Mouse (Mus musculus) midbrain, embryonic 15.5 days (tissue): ENCODE results near the gene Terb2. TPM values are rescaled to one million over a fixed set of nuclear protein-coding genes. Genes with fewer than 3 reads are reported as not detected.

Experiments
- ATAC-seq: fragments of 200-750 bp; cut with Nextera tagmentation; replicated peaks from 2 replicates; pipeline ENCODE4 v1.8.0; 2017; ENCODE audit warnings: moderate TSS enrichment
- H3K27ac ChIP-seq: fragments of 300-500 bp; sonication (generic); 2 replicates; pipeline ENCODE4 v1.5.1; 2015; ENCODE audit warnings: mild to moderate bottlenecking, inconsistent platforms
- H3K27me3 ChIP-seq: fragments of 300-500 bp; sonication (generic); replicated peaks from 2 replicates; pipeline ENCODE4 v1.6.1; 2015; ENCODE audit warnings: inconsistent platforms
- H3K36me3 ChIP-seq: fragments of 300-500 bp; sonication (generic); replicated peaks from 2 replicates; pipeline ENCODE4 v1.6.1; 2015; ENCODE audit warnings: inconsistent platforms
- H3K4me1 ChIP-seq: fragments of 300-500 bp; sonication (generic); 2 replicates; pipeline ENCODE4 v1.6.1; 2015; ENCODE audit warnings: inconsistent platforms
- H3K4me2 ChIP-seq: fragments of 300-500 bp; sonication (generic); 2 replicates; pipeline ENCODE4 v1.6.1; 2015; ENCODE audit warnings: inconsistent platforms, mild to moderate bottlenecking, moderate library complexity
- H3K4me3 ChIP-seq: fragments of 300-500 bp; sonication (generic); 2 replicates; pipeline ENCODE4 v1.5.1; 2015; ENCODE audit warnings: mild to moderate bottlenecking, inconsistent platforms
- H3K9ac ChIP-seq: fragments of 300-500 bp; sonication (generic); 2 replicates; pipeline ENCODE4 v1.6.1; 2015; ENCODE audit warnings: mild to moderate bottlenecking, inconsistent platforms
- H3K9me3 ChIP-seq: fragments of 300-500 bp; sonication (generic); 2 replicates; pipeline ENCODE4 v1.6.1; 2016; ENCODE audit warnings: inconsistent platforms
- WGBS: fragments of 180-500 bp; shearing (Covaris S2); methylation state at CpG from one replicate; pipeline ENCODE4 v1.1.7; 2015; ENCODE audit warnings: mixed read lengths; 5-methylcytosine and 5-hydroxymethylcytosine counted together
- polyA plus RNA-seq: library from polyadenylated mRNA; unstranded; fragments of >200 nt; fragmentation: Nextera tagmentation; extraction: Ambion mirVana; gene quantifications from 2 replicates; pipeline ENCODE4 v1.2.1, GENCODE M21; 2015

Terb2 gene
- not detected in 2 replicates for polyA plus RNA-seq

DNA sequence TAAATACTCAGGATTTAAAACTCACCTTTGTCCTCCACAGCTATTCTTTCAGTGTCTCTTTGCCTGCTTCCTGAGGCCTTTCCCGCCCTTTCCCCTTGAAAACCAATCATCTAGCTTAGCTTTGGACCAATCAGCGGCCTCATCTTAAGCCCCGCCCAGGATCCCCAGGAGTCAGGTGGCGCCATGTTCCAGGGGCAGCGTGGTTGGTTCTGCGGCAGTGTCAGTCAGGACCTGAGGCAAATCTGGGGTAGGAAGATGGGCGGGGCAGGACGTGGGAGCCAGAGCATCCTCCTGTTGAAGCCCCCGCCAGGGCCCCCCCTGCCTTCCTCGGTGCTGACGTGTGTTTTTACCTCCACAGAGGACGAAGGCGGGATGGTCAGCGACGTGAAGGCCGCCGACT, at the start of gene Terb2, which contains the start of gene Patl2:
TSS of gene Terb2 (plus strand) at position 167 of the 400 bp plus-strand sequence.
TSS of gene Patl2 (minus strand) at position 84 of the 400 bp plus-strand sequence.
- no peak for ATAC-seq
- Histone ChIP-seq H3K27ac (no peak within 1 kb of the TSS), H3K36me3 (no peaks in the 10 kb centered on the region), H3K9me3 (no peaks in the 10 kb centered on the region), H3K27me3 (no peaks in the 10 kb centered on the region), H3K9ac (no peak within 1 kb of the TSS), H3K4me1 (no peaks in the 10 kb centered on the region), H3K4me2 (no peak within 1 kb of the TSS), H3K4me3 (no peak within 1 kb of the TSS)
- WGBS: 85% methylated on average over 17 of the region's 17 CpGs

DNA sequence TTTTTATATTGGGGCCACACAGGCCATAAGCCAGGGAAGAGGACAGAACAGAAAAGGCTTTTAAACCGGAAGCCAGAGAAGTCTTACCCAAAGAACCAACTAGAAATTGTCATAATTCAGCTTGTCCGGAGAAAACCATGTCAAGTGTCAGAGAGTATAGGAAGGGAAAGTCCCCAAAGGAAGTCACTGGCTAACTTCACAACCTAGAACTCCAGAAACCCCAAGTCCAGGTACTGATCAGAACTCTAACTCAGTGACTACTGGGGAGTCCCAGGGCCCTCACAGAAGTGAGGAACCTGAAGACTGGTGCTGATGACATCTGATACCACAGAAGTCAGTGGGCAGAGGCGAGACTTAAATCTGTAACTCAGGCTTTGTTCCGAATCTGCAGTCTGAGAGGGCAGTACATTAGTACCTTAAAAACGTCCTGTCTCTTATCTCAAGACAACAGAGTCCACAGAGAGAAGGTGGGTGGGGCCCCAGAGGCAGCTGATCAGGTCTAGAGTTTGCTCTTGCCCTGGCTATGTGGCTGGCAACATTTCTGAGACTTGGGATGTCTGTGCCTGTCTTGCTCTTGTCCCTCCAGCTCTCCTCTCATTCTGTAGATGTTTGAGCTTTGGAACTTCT, 48.1 kb upstream of the Terb2 start:
- 69% methylated on average over 5 of the region's 5 CpGs for WGBS
- Histone ChIP-seq H3K4me2 (no peak overlapping the region), H3K27me3 (no peaks in the 10 kb centered on the region), H3K27ac (no peak overlapping the region), H3K36me3 (no peaks in the 10 kb centered on the region), H3K9me3 (no peaks in the 10 kb centered on the region), H3K4me1 (no peaks in the 10 kb centered on the region), H3K9ac (no peak overlapping the region), H3K4me3 (no peak overlapping the region)
- ATAC-seq: no peak

DNA sequence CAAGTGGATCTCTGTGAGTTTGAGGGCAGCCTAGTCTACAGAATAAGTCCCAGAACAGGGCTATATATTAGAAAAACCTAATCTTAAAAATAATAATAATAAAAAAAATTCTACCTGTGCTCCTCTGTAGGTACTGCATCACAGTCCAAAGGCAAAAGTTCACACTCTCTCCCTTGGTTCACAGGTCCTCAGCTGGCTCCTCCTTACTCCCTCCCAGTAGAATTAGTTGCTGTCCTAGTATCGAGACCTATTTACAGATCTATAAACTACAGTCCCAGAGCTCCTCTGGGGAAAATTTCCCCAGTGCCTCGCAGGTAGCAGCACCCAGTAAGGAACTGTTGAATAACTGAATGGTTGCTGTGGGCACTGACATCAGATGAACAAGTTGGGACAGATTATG, 45.3 kb upstream of the Terb2 start:
- H3K27me3 ChIP-seq: no peaks in the 10 kb centered on the region
- ATAC-seq: no peak
- H3K36me3 ChIP-seq: no peaks in the 10 kb centered on the region
- no peak overlapping the region for H3K4me2 ChIP-seq
- H3K4me1 ChIP-seq: no peaks in the 10 kb centered on the region
- H3K27ac ChIP-seq: no peak overlapping the region
- 82% methylated on average over 2 of the region's 2 CpGs for WGBS
- no peak overlapping the region for H3K9ac ChIP-seq
- no peaks in the 10 kb centered on the region for H3K9me3 ChIP-seq
- no peak overlapping the region for H3K4me3 ChIP-seq

DNA sequence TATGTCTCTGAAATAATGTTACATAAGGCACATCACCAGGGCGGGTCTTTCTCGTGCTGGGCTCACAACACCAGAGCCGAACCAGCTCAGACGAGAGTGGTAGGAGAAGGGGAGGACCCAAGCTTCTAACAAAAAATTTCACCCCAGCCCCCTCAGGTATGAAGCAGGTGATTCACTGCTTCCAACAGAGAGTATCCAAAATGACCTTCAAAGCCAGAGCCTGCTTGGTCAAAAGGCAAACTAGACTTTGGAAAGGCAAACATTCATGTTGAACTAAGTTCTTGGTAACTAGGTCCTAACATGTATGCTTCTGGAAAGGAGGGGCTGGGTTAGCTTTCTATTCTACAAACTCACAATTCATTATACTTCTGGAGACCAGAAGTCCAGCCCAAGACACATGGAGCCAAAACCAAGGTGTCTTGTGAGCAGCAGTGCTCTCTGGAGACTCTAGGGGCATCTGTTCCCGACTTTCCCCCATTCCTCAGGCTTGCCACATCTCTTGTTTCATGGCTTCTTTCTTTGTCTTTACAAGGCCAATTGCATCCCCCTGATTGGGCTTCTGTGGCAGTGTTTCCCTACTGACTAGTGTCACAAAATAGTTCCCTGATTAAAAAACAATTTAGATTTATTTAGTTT, 44.6 kb upstream of the Terb2 start:
- Histone ChIP-seq H3K4me3 (no peak overlapping the region), H3K9me3 (no peaks in the 10 kb centered on the region), H3K9ac (no peak overlapping the region), H3K27me3 (no peaks in the 10 kb centered on the region), H3K4me1 (no peaks in the 10 kb centered on the region), H3K36me3 (no peaks in the 10 kb centered on the region), H3K27ac (no peak overlapping the region), H3K4me2 (no peak overlapping the region)
- no peak for ATAC-seq
- 78% methylated on average over 5 of the region's 5 CpGs for WGBS

DNA sequence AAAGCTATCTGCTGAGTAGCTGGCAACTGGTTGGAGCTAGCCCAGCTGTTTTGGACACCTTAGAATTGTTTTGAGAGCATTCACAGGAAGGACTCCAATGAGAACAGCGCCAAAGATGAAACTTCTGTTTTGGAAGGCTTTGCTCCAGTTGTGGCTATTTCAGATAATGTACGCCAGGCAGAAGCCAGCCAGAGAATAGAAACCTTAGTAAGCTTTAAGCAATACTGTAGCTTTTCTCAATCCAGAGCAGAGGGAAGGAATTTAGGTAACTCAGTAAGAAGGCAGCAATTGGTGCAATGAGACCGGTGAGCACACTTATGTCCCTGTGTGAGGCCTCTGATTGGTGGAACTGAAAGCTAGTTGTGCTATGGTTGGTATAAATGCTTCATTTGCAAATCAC, 43.0 kb upstream of the Terb2 start:
- no peaks in the 10 kb centered on the region for H3K27me3 ChIP-seq
- no peak overlapping the region for H3K4me2 ChIP-seq
- WGBS: 91% methylated on average over 3 of the region's 3 CpGs
- peaks cover 4% of the 10 kb centered on the region for H3K4me1 ChIP-seq
- no peak for ATAC-seq
- H3K4me3 ChIP-seq: no peak overlapping the region
- no peaks in the 10 kb centered on the region for H3K36me3 ChIP-seq
- H3K9ac ChIP-seq: no peak overlapping the region
- H3K9me3 ChIP-seq: no peaks in the 10 kb centered on the region
- no peak overlapping the region for H3K27ac ChIP-seq

DNA sequence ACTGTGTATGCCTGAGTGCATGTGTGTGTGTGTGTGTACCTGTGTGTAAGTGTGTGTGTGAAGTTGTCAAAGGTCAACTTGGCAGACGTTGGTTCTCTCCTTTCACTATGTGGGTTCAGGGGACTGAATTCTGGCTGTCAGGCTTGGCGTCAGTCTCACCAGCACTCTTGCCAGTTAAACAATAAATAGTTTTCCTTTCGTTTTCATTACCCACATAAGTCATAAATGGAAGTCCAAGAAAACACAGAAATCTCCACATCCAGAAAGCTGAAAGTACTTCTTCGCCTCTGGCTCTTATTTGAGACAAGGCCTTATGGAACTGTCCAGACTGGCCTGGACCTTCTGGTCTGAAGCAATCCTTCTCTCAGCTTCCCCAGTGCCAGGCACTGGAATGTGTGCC, 40.3 kb upstream of the Terb2 start:
- 69% methylated on average over 4 of the region's 4 CpGs for WGBS

DNA sequence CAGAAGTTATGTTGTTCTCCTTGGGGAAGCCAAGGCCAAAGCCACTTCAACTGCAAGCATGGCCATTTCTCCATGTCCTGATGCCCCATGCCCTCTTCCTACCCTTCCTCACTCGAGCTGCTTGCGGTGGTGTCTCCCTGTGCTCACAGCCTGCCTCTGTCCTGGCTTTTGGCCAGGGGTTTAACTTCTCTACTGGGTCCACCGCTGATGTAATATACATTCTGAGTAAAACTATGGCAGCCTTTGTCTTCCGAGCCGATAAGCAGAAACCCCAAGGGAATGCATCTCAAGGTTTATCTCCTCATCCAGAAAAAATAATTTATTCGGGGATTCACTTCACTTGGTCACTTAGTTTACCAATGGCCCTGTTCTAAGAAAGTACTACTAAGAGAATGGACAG, 39.4 kb upstream of the Terb2 start:
- Histone ChIP-seq H3K9ac (no peak overlapping the region), H3K4me3 (no peak overlapping the region), H3K4me2 (no peak overlapping the region), H3K4me1 (peaks cover 4% of the 10 kb centered on the region), H3K9me3 (no peaks in the 10 kb centered on the region), H3K36me3 (no peaks in the 10 kb centered on the region), H3K27me3 (no peaks in the 10 kb centered on the region), H3K27ac (no peak overlapping the region)
- no peak for ATAC-seq
- 68% methylated on average over 6 of the region's 6 CpGs for WGBS

More for the DNA sequence above, 40.3 kb upstream of the Terb2 start:
- peaks cover 4% of the 10 kb centered on the region for H3K4me1 ChIP-seq
- no peak overlapping the region for H3K4me2 ChIP-seq
- no peak overlapping the region for H3K27ac ChIP-seq
- ATAC-seq: no peak
- no peaks in the 10 kb centered on the region for H3K9me3 ChIP-seq
- no peaks in the 10 kb centered on the region for H3K36me3 ChIP-seq
- no peak overlapping the region for H3K9ac ChIP-seq
- H3K4me3 ChIP-seq: no peak overlapping the region
- no peaks in the 10 kb centered on the region for H3K27me3 ChIP-seq

DNA sequence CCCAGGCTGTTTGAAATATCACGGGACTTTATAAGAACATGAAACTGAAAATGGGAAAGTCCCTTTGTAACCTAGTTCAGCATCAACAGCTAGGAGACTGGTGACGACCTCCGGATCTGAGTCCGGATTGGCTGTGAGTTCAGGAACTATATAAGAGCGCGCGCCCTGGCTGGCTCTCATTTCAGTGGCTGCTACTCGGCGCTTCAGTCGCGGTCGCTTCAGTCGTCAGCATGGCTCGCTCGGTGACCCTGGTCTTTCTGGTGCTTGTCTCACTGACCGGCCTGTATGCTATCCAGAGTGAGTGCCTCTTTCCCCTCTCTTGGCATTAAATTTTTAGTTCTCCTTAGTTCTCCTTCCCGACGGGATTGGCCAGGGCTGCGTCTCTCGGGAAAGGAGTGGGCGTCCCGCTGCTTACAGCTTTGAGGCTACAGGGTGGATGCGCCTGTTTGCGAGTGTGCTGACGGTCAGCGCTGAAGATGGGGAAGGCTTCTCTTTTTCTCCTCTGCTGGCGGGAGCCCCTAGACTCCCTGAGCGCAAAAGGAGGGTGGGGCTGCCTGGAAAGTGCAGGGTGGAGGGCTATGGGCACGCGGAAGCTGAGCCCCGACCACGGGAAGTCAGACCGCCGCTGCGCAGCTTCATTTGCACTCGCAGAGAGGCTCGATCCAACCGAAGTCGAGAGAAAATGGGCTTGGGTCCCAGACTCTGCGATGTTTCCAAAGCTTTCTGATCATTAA, 38.4 kb upstream of the Terb2 start, which contains the start of gene B2m:
TSS of gene B2m (plus strand) at position 179 of the 734 bp plus-strand sequence.
- Histone ChIP-seq H3K9me3 (no peaks in the 10 kb centered on the region), H3K4me3 (peak within 1 kb of the TSS; percentile 61), H3K4me2 (peak within 1 kb of the TSS; percentile 84), H3K4me1 (peaks cover 4% of the 10 kb centered on the region), H3K27ac (peak within 1 kb of the TSS; percentile 23; the same call in 1 of the 2 replicates), H3K36me3 (no peaks in the 10 kb centered on the region), H3K27me3 (no peaks in the 10 kb centered on the region), H3K9ac (peak within 1 kb of the TSS; percentile 52)
- ATAC-seq: peak; percentile 99
- WGBS: under 1% methylated on average over 40 of the region's 40 CpGs

DNA sequence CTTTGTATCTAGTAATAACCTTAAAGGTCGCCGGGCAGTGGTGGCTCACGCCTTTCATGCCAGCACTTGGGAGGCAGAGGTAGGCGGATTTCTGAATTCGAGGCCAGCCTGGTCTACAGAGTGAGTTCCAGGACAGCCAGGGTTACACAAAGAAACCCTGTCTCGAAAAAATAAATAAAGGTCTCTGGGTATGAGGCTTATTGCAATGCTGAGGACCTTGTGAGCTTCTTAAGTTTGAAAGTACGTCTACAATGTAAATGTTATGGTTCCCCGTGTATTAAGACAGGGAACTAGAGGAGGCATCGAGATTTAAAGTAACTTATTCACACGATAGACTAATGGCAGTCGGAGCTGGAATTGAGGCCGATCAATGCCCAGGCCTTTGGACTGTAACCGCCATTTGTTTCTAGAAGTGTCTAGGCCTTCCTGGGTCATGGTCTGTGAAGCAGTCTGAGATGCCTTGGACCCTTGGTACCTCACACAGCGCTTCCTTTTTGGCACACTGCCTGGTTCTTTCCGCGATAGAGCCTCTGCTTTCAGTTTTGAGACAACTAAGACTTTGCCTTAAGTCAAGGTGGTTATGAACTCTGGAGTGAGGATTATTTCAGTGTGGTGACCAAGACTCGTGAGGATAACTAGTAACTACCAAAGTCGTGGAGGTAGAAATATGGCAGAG, 37.7 kb upstream of the Terb2 start:
- 37% methylated on average over 18 of the region's 18 CpGs for WGBS
- H3K36me3 ChIP-seq: no peaks in the 10 kb centered on the region
- peak overlapping the region; percentile 61 for H3K4me3 ChIP-seq
- H3K9me3 ChIP-seq: no peaks in the 10 kb centered on the region
- H3K4me1 ChIP-seq: peaks cover 4% of the 10 kb centered on the region
- H3K27me3 ChIP-seq: no peaks in the 10 kb centered on the region
- ATAC-seq: peak; percentile 50
- H3K27ac ChIP-seq: no peak overlapping the region
- H3K4me2 ChIP-seq: peak overlapping the region; percentile 84
- H3K9ac ChIP-seq: peak overlapping the region; percentile 52

DNA sequence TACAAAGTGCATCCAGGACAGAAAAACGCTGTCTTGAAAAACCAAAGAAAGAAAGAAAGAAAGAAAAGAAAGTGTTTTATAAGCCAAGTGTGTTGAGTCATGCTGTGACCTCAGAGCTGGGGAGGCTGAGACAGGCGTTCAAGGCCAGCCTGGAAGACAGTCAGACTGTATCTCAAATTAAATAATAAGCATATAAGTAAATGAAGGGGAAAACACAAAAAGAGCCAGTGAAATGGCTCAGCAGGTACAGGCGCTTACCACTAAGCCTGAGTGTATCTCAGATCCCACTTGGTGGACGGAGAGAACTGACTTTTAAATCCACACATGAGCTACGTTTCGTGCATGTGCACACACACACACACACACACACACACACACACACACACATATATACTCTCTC, 36.8 kb upstream of the Terb2 start:
- Histone ChIP-seq H3K4me1 (peaks cover 4% of the 10 kb centered on the region), H3K4me3 (no peak overlapping the region), H3K9me3 (no peaks in the 10 kb centered on the region), H3K9ac (no peak overlapping the region), H3K4me2 (no peak overlapping the region), H3K36me3 (no peaks in the 10 kb centered on the region), H3K27ac (no peak overlapping the region), H3K27me3 (no peaks in the 10 kb centered on the region)
- ATAC-seq: no peak
- 93% methylated on average over 6 of the region's 6 CpGs for WGBS

DNA sequence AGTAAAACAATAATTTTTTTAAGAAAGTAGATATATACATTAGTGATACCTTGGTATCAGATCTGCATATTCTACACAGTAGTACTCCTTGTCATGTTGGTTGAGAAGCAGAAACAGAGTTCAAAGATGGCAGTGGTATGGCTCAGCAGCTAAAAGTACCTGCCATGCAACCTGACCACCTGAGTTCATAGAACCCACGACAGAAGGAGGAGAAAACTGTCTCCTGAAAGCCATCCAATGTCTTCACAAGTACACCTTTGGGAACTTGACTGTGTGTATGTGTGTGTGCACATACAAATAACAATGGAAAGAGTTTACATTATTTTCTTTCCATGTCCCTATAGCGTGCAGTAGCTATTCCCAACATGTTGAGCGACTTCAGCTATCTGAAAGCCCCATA, 36.4 kb upstream of the Terb2 start:
- Histone ChIP-seq H3K27ac (no peak overlapping the region), H3K4me2 (no peak overlapping the region), H3K9me3 (no peaks in the 10 kb centered on the region), H3K36me3 (no peaks in the 10 kb centered on the region), H3K4me3 (no peak overlapping the region), H3K9ac (no peak overlapping the region), H3K27me3 (no peaks in the 10 kb centered on the region), H3K4me1 (peaks cover 4% of the 10 kb centered on the region)
- no peak for ATAC-seq
- 89% methylated on average over 3 of the region's 3 CpGs for WGBS

DNA sequence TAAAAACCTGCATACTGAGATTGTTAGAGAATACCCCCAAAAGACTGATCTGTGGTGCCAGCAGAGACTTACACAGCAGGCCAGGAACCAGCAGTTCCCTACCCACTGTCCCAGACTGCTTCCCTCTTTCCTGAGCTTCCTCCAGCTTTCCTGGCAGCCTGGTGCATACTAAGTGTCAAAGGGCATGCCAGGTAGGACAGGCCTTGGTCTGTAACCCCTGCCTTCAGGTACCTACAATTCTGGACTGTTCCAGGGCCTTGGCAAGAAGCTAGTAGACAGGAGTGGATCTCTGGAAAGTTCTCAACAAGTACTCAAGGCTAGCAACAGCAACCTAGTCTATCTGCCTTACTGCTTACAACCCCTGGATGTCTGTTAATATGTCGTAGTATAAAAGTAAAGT, 34.9 kb upstream of the Terb2 start:
- no peak for ATAC-seq
- Histone ChIP-seq H3K36me3 (no peaks in the 10 kb centered on the region), H3K27ac (no peak overlapping the region), H3K27me3 (no peaks in the 10 kb centered on the region), H3K4me3 (no peak overlapping the region), H3K4me1 (peaks cover 4% of the 10 kb centered on the region), H3K4me2 (no peak overlapping the region), H3K9ac (no peak overlapping the region), H3K9me3 (no peaks in the 10 kb centered on the region)
- WGBS: 87% methylated on average over 1 of the region's 1 CpGs
